9 mouse cellular contexts compared by ENCODE assay signal in genomic region chr3:101831189-101831858, GRCm38 (mm10). TPM values are rescaled to one million over a fixed set of nuclear protein-coding genes. Genes with fewer than 3 reads are reported as not detected.
DNase-seq lines count a peak whose midpoint lies in the region; ATAC-seq lines count a peak whose summit lies in the region.
"Had no signal": no experiment of that assay in that cellular context is flagged by ENCODE, and none has a peak within 500 bp of the region (broad histone marks: within the 10 kb centered on the region; RNA-seq: fewer than 3 reads in every experiment).

No protein-coding gene starts in this region.

- peaks cover 5% of the 10 kb centered on the region; the same call in 1 of the 2 replicates for H3K4me1 ChIP-seq in liver, embryonic 11.5 days (replicated peaks; ENCODE audit: control insufficient read depth, insufficient read depth, low read length)
- peaks cover 17% of the 10 kb centered on the region for H3K4me1 ChIP-seq in lung, embryonic 15.5 days
- H3K4me1 ChIP-seq in midbrain, embryonic 16.5 days (ENCODE audit: control insufficient read depth, insufficient read depth, low read length) = peaks cover 6% of the 10 kb centered on the region

- no peaks in the 10 kb centered on the region for H3K9me3 ChIP-seq in liver, embryonic 11.5 days (ENCODE audit: control insufficient read depth, low read length)
- H3K9me3 ChIP-seq in lung, embryonic 15.5 days = no peaks in the 10 kb centered on the region
- no peaks in the 10 kb centered on the region for H3K9me3 ChIP-seq in midbrain, embryonic 16.5 days (replicated peaks; ENCODE audit: control insufficient read depth, low read length, poor library complexity, severe bottlenecking)

- no peaks in the 10 kb centered on the region for H3K36me3 ChIP-seq in liver, embryonic 11.5 days (ENCODE audit: control insufficient read depth, insufficient read depth, low read length)
- no peaks in the 10 kb centered on the region for H3K36me3 ChIP-seq in lung, embryonic 15.5 days
- no peaks in the 10 kb centered on the region for H3K36me3 ChIP-seq in midbrain, embryonic 16.5 days (ENCODE audit: control insufficient read depth, insufficient read depth, low read length)

- DNase-seq in liver = peak; percentile 13
- DNase-seq in liver, embryonic 11.5 days (ENCODE audit: low spot score) = no peak
- peak; percentile 65 to 72 for DNase-seq in kidney, adult 8-10 months
- DNase-seq in thymus, postnatal 25 days = peak; percentile 67
- no peak for DNase-seq in spleen, postnatal 36 days (ENCODE audit: low spot score in 2 of 2)
- no peak for DNase-seq in cerebellum, postnatal 14 days
- DNase-seq: left cerebral cortex, postnatal 4 days had no signal

- WGBS in liver, embryonic 11.5 days = 39% methylated on average over 10 of the region's 10 CpGs
- WGBS in lung, embryonic 15.5 days = 30% methylated on average over 10 of the region's 10 CpGs
- WGBS in midbrain, embryonic 16.5 days = 38% methylated on average over 10 of the region's 10 CpGs

- no peak overlapping the region for H3K4me3 ChIP-seq in liver, embryonic 11.5 days (ENCODE audit: low read depth, low read length)
- no peak overlapping the region for H3K4me3 ChIP-seq in lung, embryonic 15.5 days
- no peak overlapping the region for H3K4me3 ChIP-seq in midbrain, embryonic 16.5 days (ENCODE audit: low read depth, low read length)

- no peak overlapping the region for H3K27ac ChIP-seq in liver, embryonic 11.5 days (ENCODE audit: low read depth, low read length)
- peak overlapping the region; percentile 28; the same call in 1 of the 2 replicates for H3K27ac ChIP-seq in lung, embryonic 15.5 days
- no peak overlapping the region for H3K27ac ChIP-seq in midbrain, embryonic 16.5 days (ENCODE audit: low read length)

- no peak overlapping the region for H3K9ac ChIP-seq in liver, embryonic 11.5 days (ENCODE audit: low read depth, low read length)
- H3K9ac ChIP-seq in lung, embryonic 15.5 days = no peak overlapping the region
- H3K9ac ChIP-seq in midbrain, embryonic 16.5 days (ENCODE audit: low read depth, low read length) = no peak overlapping the region

- H3K4me2 ChIP-seq in liver, embryonic 11.5 days = no peak overlapping the region
- H3K4me2 ChIP-seq in lung, embryonic 15.5 days = no peak overlapping the region
- H3K4me2 ChIP-seq in midbrain, embryonic 16.5 days (ENCODE audit: low read length) = no peak overlapping the region

- H3K27me3 ChIP-seq in liver, embryonic 11.5 days (replicated peaks; ENCODE audit: control insufficient read depth, insufficient read depth, low read length) = no peaks in the 10 kb centered on the region; the same call in 1 of the 2 replicates
- H3K27me3 ChIP-seq in lung, embryonic 15.5 days = no peaks in the 10 kb centered on the region
- no peaks in the 10 kb centered on the region for H3K27me3 ChIP-seq in midbrain, embryonic 16.5 days (ENCODE audit: control insufficient read depth, insufficient read depth, low read depth, low read length)

- ATAC-seq in liver, embryonic 11.5 days (replicated peaks; ENCODE audit: low FRiP score) = no peak
- no peak; the same call in 1 of the 2 replicates for ATAC-seq in lung, embryonic 15.5 days (ENCODE audit: borderline replicate concordance, extremely low read depth, low FRiP score, low TSS enrichment)
- ATAC-seq in midbrain, embryonic 16.5 days = no peak

RNA-seq across cellular contexts. Expression of gene Mab21l3, which starts 17.4 kb away (rescaled TPM):
- 0.11 and 0.14 TPM in 2 replicates for polyA plus RNA-seq in liver, embryonic 11.5 days (2014; fragmentation: Nextera tagmentation; extraction: Ambion mirVana)
- polyA plus RNA-seq in lung, embryonic 15.5 days (2015; fragmentation: Nextera tagmentation; extraction: Ambion mirVana) = 0.55 and 0.69 TPM in 2 replicates
- polyA plus RNA-seq in midbrain, embryonic 16.5 days (2015; fragmentation: Nextera tagmentation; extraction: Ambion mirVana) = 0.07 and 0.09 TPM in 2 replicates

Comparison
In these comparisons a context has a peak if more than half of its experiments do, and no peak if none do; other contexts are left out.
1. DNase-seq: peak in liver (single experiment), kidney, adult 8-10 months (2 of 2) and thymus, postnatal 25 days (single experiment); none in liver, embryonic 11.5 days (single experiment), spleen, postnatal 36 days (0 of 2) and cerebellum, postnatal 14 days (0 of 2).